Mouse (Mus musculus): Measurements from ENCODE around the gene Ucp3.
A peak's percentile ranks its signal among the peaks of the same experiment; 100 is the strongest.
"Not testable (repeated sequence)": the region's sequence is repeated elsewhere in the genome, so short reads cannot be mapped to it uniquely, and the experiment has no call there.

The Ucp3 gene

GRCm38 (mm10) chr7:100474680-100475079 lies 1.9 kb downstream of the Ucp3 start:
- DNase-seq: peak; percentile 78

GRCm38 (mm10) chr7:100479100-100479822 lies 6.5 kb downstream of the Ucp3 start:
- DNase-seq: no peak

GRCm38 (mm10) chr7:100479823-100480164 lies 7.0 kb downstream of the Ucp3 start:
- DNase-seq: peak; percentile 54

- DNase-seq: no peak
Observed at GRCm38 (mm10) chr7:100480175-100480574, 7.4 kb downstream of the Ucp3 start.

- DNase-seq: not testable (repeated sequence)
Observed at GRCm38 (mm10) chr7:100482046-100482445, 9.3 kb downstream of the Ucp3 start.

GRCm38 (mm10) chr7:100484493-100484892 lies 11.7 kb downstream of the Ucp3 start:
- DNase-seq: no peak

- no peak for DNase-seq
Observed at GRCm38 (mm10) chr7:100487301-100487700, 14.5 kb downstream of the Ucp3 start.

GRCm38 (mm10) chr7:100488474-100489048 lies 15.8 kb downstream of the Ucp3 start:
- no peak for DNase-seq

GRCm38 (mm10) chr7:100492391-100493116 lies 19.8 kb downstream of the Ucp3 start:
- DNase-seq: no peak

GRCm38 (mm10) chr7:100493117-100493483 lies 20.3 kb downstream of the Ucp3 start, which contains the start of gene Ucp2:
Gene Ucp2 (plus strand): TSS chr7:100493337.
- peak; percentile 92 for DNase-seq

GRCm38 (mm10) chr7:100493484-100494414 lies 21.0 kb downstream of the Ucp3 start:
- peak; percentile 62 for DNase-seq

GRCm38 (mm10) chr7:100494415-100494831 lies 21.6 kb downstream of the Ucp3 start:
- no peak for DNase-seq

GRCm38 (mm10) chr7:100495042-100495441 lies 22.3 kb downstream of the Ucp3 start:
- DNase-seq: no peak

- DNase-seq: peak; percentile 73
Observed at GRCm38 (mm10) chr7:100495581-100496251, 22.9 kb downstream of the Ucp3 start.

- DNase-seq: no peak
Observed at GRCm38 (mm10) chr7:100496371-100496770, 23.6 kb downstream of the Ucp3 start.

GRCm38 (mm10) chr7:100496791-100497190 lies 24.0 kb downstream of the Ucp3 start:
- no peak for DNase-seq

GRCm38 (mm10) chr7:100497402-100497801 lies 24.6 kb downstream of the Ucp3 start:
- no peak for DNase-seq

- no peak for DNase-seq
Observed at GRCm38 (mm10) chr7:100497982-100498381, 25.2 kb downstream of the Ucp3 start.

- no peak for DNase-seq
Observed at GRCm38 (mm10) chr7:100499465-100499864, 26.7 kb downstream of the Ucp3 start.

- DNase-seq: peak; percentile 57
Observed at GRCm38 (mm10) chr7:100500276-100500977, 27.6 kb downstream of the Ucp3 start.

- DNase-seq: no peak
Observed at GRCm38 (mm10) chr7:100501027-100501843, 28.4 kb downstream of the Ucp3 start.

All from kidney, postnatal 10 days (tissue).